Comparison of ENCODE assay signal across 13 mouse cellular contexts in genomic region chr5:109552541-109552940, GRCm38 (mm10). TPM values are rescaled to one million over a fixed set of nuclear protein-coding genes. Genes with fewer than 3 reads are reported as not detected.
DNase-seq lines count a peak whose midpoint lies in the region; ATAC-seq lines count a peak whose summit lies in the region.
"Had no signal": no experiment of that assay in that cellular context is flagged by ENCODE, and none has a peak within 500 bp of the region (broad histone marks: within the 10 kb centered on the region; RNA-seq: fewer than 3 reads in every experiment).

No protein-coding gene starts in this region.

- no peak overlapping the region for H3K27ac ChIP-seq in liver, embryonic 11.5 days (ENCODE audit: low read depth, low read length)
- H3K27ac ChIP-seq: liver, embryonic 15.5 days; macrophage; neural tube, embryonic 13.5 days had no signal

- DNase-seq in CD4-positive, CD25-positive, alpha-beta regulatory T cell, adult 2 months (ENCODE audit: low read depth, low spot score), result peak; percentile 51
- peak; percentile 4 for DNase-seq in liver
- no peak for DNase-seq in liver, embryonic 11.5 days (ENCODE audit: low spot score)
- DNase-seq in 416B (ENCODE audit: low read depth), result peak; percentile 93
- peak; percentile 90 for DNase-seq in ZHBTc4 (ENCODE audit: low read depth, low spot score)
- DNase-seq in heart, adult 9 months (ENCODE audit: low spot score in 2 of 2), result no peak
- no peak for DNase-seq in lung, adult 18-20 months
- DNase-seq: kidney, adult 8-10 months had no signal

- H3K4me1 ChIP-seq in liver, embryonic 11.5 days (replicated peaks; ENCODE audit: control insufficient read depth, insufficient read depth, low read length), result no peaks in the 10 kb centered on the region
- H3K4me1 ChIP-seq: neural tube, embryonic 13.5 days had no signal

- peaks cover 29% of the 10 kb centered on the region for H3K36me3 ChIP-seq in liver, embryonic 11.5 days (ENCODE audit: control insufficient read depth, insufficient read depth, low read length)

- H3K4me3 ChIP-seq in liver, embryonic 11.5 days (ENCODE audit: low read depth, low read length), result no peak overlapping the region
- H3K4me3 ChIP-seq: liver, embryonic 15.5 days; neural tube, embryonic 13.5 days had no signal

- 73% methylated on average over 15 of the region's 15 CpGs for WGBS in liver, embryonic 11.5 days

- no peak overlapping the region for H3K9ac ChIP-seq in liver, embryonic 11.5 days (ENCODE audit: low read depth, low read length)
- H3K9ac ChIP-seq: liver, embryonic 15.5 days; neural tube, embryonic 13.5 days had no signal

- H3K27me3 ChIP-seq in liver, embryonic 11.5 days (replicated peaks; ENCODE audit: control insufficient read depth, insufficient read depth, low read length), result no peaks in the 10 kb centered on the region
- H3K27me3 ChIP-seq: liver, embryonic 15.5 days; neural tube, embryonic 13.5 days had no signal

- no peak for ATAC-seq in CD4-positive, CD25-positive, alpha-beta regulatory T cell, adult 4 months
- no peak for ATAC-seq in liver, embryonic 11.5 days (replicated peaks; ENCODE audit: low FRiP score)
- ATAC-seq: hindbrain, embryonic 16.5 days had no signal

- peaks cover 49% of the 10 kb centered on the region for H3K9me3 ChIP-seq in liver, embryonic 11.5 days (ENCODE audit: control insufficient read depth, low read length)

- no peak overlapping the region for H3K4me2 ChIP-seq in liver, embryonic 11.5 days
- H3K4me2 ChIP-seq: liver, embryonic 15.5 days; neural tube, embryonic 13.5 days had no signal

RNA-seq across cellular contexts. Expression of gene Crlf2, which starts 6.3 kb away (rescaled TPM):
- polyA plus RNA-seq in CD4-positive, CD25-positive, alpha-beta regulatory T cell, adult 4 months (2017; shearing (Covaris generic)), result 1 to 10 TPM; 6.2 to 7.2 TPM
- 6.9 and 7.5 TPM in 2 replicates for polyA plus RNA-seq in liver, embryonic 11.5 days (2014; fragmentation: Nextera tagmentation; extraction: Ambion mirVana)

Comparison
In these comparisons a context has a peak if more than half of its experiments do, and no peak if none do; other contexts are left out.
1. DNase-seq: peak in CD4-positive, CD25-positive, alpha-beta regulatory T cell, adult 2 months (single experiment), liver (single experiment), 416B (single experiment) and ZHBTc4 (single experiment); none in liver, embryonic 11.5 days (single experiment), heart, adult 9 months (0 of 2) and lung, adult 18-20 months (0 of 2).